Mouse (Mus musculus) 3134 (cell line): ENCODE results near the gene Ak1.

Source experiments
- DNase-seq: peaks from one replicate; pipeline ENCODE4 v3.0.0-alpha.2; 2011; ENCODE audit warnings: low spot score; ENCODE audit not compliant: insufficient read length; ENCODE audit errors: extremely low read depth

Ak1 gene

GRCm38 (mm10) chr2:32599409-32599808, 22.1 kb upstream of the Ak1 start, which contains the start of gene St6galnac6:
Gene St6galnac6 (plus strand): TSS chr2:32599709.
- DNase-seq: no peak

GRCm38 (mm10) chr2:32601417-32602065, 20.0 kb upstream of the Ak1 start:
- peak; percentile 77 for DNase-seq

GRCm38 (mm10) chr2:32602600-32603054, 18.9 kb upstream of the Ak1 start:
- peak; percentile 71 for DNase-seq

DNA sequence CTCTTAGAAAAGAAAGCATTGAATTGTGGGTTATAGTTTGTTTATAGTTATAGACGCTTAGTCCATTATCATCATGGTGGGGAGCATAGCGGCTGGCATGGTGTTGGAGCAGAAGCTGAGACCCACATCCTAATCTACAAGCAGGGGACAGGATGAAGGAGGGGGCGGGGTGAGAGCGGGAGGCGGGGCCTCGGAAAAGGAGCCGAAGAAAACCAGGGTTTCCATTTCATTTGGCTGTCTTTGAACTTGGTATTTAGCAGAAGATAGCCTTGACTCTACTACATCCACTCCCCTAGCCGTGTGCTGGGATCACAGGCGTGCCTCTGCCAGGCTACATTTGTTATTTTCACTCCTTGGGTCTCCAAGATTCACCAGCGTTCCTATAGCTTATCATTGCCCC, 16.9 kb upstream of the Ak1 start:
- no peak for DNase-seq

- peak; percentile 82 for DNase-seq
Measured at GRCm38 (mm10) chr2:32606161-32607142, 15.1 kb upstream of the Ak1 start.

GRCm38 (mm10) chr2:32607262-32607947, 14.2 kb upstream of the Ak1 start:
- peak; percentile 70 for DNase-seq

GRCm38 (mm10) chr2:32608141-32608777, 13.3 kb upstream of the Ak1 start:
- peak; percentile 89 for DNase-seq

DNA sequence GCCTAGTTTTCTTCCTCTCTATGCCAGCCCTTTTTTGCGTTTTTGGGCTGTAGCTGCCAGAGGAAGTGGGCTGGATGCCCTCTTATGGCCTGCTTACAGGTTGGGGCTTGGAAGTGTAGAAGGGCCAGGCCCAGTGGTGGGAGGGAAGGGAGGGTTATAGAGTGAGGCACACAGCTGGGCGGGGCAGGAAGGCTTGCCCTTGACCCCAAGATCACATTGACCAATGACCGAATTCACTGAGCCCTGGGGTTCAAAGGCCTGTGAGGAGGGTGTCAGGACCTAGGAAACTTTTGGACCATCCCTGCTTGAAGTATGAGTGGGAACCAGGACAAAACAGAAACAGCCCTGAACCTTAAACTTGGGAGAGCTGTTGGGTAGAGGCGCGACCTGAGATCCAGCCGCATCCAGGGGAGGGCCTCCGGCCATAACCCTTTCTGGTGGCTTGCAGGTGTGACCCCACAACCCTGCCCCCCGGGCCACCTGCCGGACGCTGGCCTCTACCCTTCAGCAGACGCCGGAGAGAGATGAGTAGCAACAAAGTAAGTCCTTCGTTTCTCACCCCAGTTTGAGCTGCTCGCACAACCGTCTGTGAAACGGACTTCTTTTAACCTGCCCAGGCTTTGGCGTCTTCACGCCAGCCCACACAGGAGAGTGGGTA, 12.7 kb upstream of the Ak1 start:
- DNase-seq: no peak

GRCm38 (mm10) chr2:32610610-32611229, 10.8 kb upstream of the Ak1 start:
- DNase-seq: no peak

- no peak for DNase-seq
Measured at GRCm38 (mm10) chr2:32612274-32612673, 9.3 kb upstream of the Ak1 start.

GRCm38 (mm10) chr2:32617109-32617508, 4.4 kb upstream of the Ak1 start:
- no peak for DNase-seq

DNA sequence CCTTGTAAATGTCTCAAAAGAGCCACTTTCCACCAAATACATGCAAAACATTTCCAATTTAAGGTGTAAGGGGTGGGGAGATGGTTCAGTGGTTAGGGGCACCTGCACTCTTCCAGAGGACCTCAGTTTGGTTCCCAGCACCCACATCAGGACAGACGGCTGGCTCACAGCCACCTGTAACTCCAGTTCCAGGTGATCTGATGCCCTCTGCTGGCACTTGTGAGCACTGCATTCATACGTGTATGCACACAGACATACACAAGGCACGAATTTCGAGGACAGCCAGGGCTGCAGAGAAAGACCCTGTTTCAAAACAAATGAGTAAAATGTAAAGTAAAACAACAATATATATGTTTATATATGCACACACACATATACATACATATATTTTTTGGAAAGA, 4.0 kb upstream of the Ak1 start:
- DNase-seq: no peak

GRCm38 (mm10) chr2:32618051-32618450, 3.5 kb upstream of the Ak1 start:
- DNase-seq: no peak

DNA sequence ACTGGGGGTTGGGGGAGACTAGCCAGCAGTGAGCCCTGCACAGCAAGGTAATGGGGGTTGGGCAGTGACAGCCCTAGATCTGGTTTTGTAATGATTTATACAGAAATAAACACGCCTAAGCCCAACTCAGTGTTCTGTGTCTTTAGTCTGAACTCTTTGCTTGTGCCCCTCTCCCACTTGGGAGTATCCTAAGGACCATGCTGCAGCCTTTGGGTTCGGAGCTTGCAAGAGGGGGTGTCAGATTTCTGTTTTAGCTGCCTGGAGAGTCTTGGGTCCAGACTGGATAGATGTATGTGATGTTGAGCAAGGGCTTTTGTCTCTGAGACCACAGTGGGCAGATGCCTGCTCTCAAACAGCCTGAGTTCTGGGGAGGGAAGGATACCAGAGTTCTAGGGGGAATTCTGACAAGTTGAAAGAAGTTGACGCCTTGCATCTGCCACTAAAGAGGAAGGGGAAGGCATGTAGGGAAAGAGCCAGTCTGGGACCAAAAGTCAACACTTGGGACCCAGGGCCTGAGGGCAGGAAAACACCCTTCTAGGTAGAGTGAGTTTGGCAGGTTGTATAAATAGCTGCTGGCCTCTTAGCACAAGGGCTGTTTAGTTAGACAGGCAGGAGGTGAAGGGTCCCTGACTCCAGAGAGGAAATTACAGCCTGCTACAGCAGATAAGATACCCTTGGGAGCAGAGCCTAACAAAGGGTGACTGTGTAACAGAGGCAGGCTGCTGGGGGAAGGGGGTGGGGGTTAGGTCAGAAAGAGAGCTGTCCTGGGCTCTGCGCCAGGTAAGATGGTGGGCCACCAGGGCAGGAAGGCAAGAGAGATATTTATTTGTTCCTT, 659 bp upstream of the Ak1 start:
- no peak for DNase-seq

- no peak for DNase-seq
Measured at GRCm38 (mm10) chr2:32624111-32624748, 2.7 kb downstream of the Ak1 start.

GRCm38 (mm10) chr2:32625212-32625872, 3.8 kb downstream of the Ak1 start:
- peak; percentile 58 for DNase-seq

DNA sequence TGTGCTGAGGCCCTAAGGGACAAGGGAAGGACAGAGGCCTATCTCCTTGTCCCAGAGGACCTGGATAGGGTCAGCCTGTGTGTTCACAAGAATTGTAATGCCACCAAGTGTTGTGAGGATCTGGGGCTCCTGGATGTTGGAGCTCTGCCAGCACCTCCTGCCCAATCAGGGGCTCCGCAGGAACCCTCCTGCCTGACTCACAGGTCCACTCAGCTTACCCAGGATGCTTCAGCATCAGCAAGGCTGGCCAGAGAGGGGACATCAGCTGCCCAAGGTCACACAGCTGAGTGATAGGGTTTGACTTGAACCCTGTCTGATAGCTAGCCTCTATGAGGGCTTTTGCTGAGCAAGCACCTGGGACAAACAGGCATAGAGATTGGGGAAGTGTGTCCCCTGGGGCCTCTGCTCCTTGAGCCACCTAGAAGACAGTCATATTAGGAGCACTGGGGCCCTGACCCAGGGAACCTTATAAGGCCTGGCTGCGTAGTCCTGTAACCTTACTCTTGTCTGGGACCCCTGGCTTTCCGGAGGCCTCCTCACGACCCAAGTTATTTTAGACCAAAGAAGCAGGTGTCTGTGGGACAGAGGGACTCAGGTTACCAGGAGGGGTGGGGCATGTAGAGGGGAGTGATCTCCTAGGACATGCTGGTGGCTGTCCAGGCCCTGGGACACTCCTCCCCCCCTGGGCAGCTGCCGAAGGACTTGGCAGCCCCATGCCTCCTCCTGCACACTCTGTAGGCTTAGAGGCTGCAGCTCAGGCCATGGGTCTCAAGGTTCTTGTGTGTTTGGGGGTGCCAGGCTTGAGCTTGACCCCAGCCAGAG, 4.5 kb downstream of the Ak1 start:
- peak; percentile 53 for DNase-seq
